Mouse (Mus musculus): ENCODE data around the gene Sash1. TPM values are rescaled to one million over a fixed set of nuclear protein-coding genes. Genes with fewer than 3 reads are reported as not detected.
A peak's percentile ranks its signal among the peaks of the same experiment; 100 is the strongest.

Gene Sash1
- polyA plus RNA-seq, 1 experiment from 2014 or later = 2.8 TPM

DNA sequence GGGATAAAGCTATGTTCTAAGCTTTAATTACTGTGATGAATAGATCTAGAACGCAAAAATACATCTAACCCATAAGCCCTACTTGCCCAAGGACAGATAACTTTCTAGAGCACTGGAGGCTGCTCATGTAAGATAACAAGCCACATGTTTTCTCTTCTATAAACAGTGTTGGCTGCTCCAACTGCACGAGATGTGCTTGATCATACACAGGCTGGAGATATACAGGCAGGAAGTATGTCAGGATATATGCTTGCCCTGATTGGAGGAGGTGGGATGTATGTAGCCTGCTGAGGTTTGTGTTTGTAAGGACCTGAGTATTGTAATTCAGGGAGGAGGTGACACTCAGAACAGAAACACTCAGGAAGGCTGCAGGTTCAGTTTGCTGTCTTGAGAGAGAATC lies 31.9 kb upstream of the Sash1 start:
- H3K4me1 ChIP-seq (replicated peaks; ENCODE audit: control insufficient read depth, insufficient read depth, low read length) = 0 out of 2 replicates have a peak, but pooled peaks cover 4% of the 10 kb centered on the region
- ATAC-seq = no peak
- no peaks in the 10 kb centered on the region for H3K9me3 ChIP-seq (ENCODE audit: control insufficient read depth)
- H3K36me3 ChIP-seq (ENCODE audit: control insufficient read depth, insufficient read depth) = no peaks in the 10 kb centered on the region
- TF ChIP-seq CTCF (IDR thresholded peaks at IDR 0.05; ENCODE audit: low read depth) = no peak
- no peaks in the 10 kb centered on the region for H3K27me3 ChIP-seq (replicated peaks; ENCODE audit: control insufficient read depth, insufficient read depth, low read length)
- H3K27ac ChIP-seq (ENCODE audit: low read depth, low read length) = no peak overlapping the region
- H3K4me2 ChIP-seq (replicated peaks; ENCODE audit: low read depth) = no peak overlapping the region
- H3K9ac ChIP-seq (ENCODE audit: low read depth, low read length) = no peak overlapping the region
- H3K4me3 ChIP-seq (ENCODE audit: low read depth, low read length) = no peak overlapping the region
- WGBS = 56% methylated on average over 2 of the region's 2 CpGs

DNA sequence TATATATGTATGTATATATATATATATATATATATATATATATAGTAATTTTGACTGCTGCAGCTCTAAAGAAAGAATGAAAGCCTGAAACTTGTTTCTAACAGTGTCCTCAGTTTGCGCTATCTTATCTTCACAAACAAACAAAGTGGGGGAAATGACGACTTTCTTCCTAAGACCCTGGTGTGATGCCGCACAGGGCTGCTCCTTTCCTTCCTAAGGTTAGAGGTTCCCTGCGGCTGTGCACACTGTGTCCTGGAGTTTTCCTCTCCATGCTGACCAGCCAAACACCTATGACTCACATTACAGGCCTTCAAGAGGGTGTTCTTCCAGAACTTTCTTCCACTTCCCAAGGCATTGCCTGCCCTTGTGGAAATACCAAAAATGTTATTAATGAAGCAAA lies 31.5 kb upstream of the Sash1 start:
- Histone ChIP-seq H3K4me3 (ENCODE audit: low read depth, low read length) (no peak overlapping the region), H3K4me2 (replicated peaks; ENCODE audit: low read depth) (no peak overlapping the region), H3K9me3 (ENCODE audit: control insufficient read depth) (no peaks in the 10 kb centered on the region), H3K36me3 (ENCODE audit: control insufficient read depth, insufficient read depth) (no peaks in the 10 kb centered on the region), H3K27ac (ENCODE audit: low read depth, low read length) (no peak overlapping the region), H3K27me3 (replicated peaks; ENCODE audit: control insufficient read depth, insufficient read depth, low read length) (no peaks in the 10 kb centered on the region), H3K4me1 (replicated peaks; ENCODE audit: control insufficient read depth, insufficient read depth, low read length) (0 out of 2 replicates have a peak, but pooled peaks cover 4% of the 10 kb centered on the region), H3K9ac (ENCODE audit: low read depth, low read length) (no peak overlapping the region)
- no peak for TF ChIP-seq CTCF (IDR thresholded peaks at IDR 0.05; ENCODE audit: low read depth)
- WGBS = 75% methylated on average over 4 of the region's 4 CpGs
- no peak for ATAC-seq

DNA sequence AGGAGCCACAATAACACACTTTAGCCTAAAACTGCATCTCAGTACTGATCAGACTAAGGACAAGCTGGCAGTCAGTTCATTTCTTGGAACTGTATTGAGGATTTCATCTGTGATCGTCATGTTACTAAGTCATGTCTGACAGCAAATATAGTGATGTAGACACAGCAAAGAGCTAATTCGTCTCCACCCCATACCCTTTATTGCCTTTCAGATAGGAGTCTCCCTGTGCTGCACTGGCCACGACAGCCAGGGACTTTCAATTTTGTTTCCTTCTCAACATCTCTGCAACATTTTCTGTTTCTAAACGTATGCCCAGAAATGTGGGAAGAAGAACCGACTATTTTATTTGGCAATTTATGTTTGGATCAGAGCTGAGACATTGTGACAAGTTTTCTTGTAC lies 29.9 kb upstream of the Sash1 start:
- H3K9ac ChIP-seq (ENCODE audit: low read depth, low read length) = no peak overlapping the region
- TF ChIP-seq CTCF (IDR thresholded peaks at IDR 0.05; ENCODE audit: low read depth) = no peak
- 30% methylated on average over 5 of the region's 5 CpGs for WGBS
- H3K4me3 ChIP-seq (ENCODE audit: low read depth, low read length) = no peak overlapping the region
- H3K36me3 ChIP-seq (ENCODE audit: control insufficient read depth, insufficient read depth) = no peaks in the 10 kb centered on the region
- H3K27me3 ChIP-seq (replicated peaks; ENCODE audit: control insufficient read depth, insufficient read depth, low read length) = no peaks in the 10 kb centered on the region
- peak; percentile 72 for ATAC-seq
- 0 out of 2 replicates have a peak, but pooled peaks cover 4% of the 10 kb centered on the region for H3K4me1 ChIP-seq (replicated peaks; ENCODE audit: control insufficient read depth, insufficient read depth, low read length)
- H3K27ac ChIP-seq (ENCODE audit: low read depth, low read length) = no peak overlapping the region
- no peaks in the 10 kb centered on the region for H3K9me3 ChIP-seq (ENCODE audit: control insufficient read depth)
- no peak overlapping the region for H3K4me2 ChIP-seq (replicated peaks; ENCODE audit: low read depth)

DNA sequence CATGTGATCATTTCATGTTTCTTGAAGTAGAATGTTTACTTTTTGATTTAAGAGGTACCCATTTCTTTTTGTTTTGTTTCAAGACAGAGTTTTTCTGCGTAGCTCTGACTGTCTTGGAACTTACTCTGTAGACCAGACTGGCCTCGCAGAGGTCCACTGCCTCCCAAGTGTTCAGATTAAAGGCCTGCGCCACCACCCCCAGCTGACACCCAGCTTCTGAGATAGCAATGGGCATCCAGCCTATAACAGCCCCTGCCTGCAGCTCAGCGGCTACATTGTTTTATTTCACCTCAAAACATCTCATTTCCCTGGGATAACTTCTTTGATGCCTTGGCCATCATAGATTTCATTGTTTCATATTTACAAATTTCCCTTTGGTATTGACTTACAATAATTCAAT lies 28.0 kb upstream of the Sash1 start:
- Histone ChIP-seq H3K36me3 (ENCODE audit: control insufficient read depth, insufficient read depth) (no peaks in the 10 kb centered on the region), H3K27ac (ENCODE audit: low read depth, low read length) (no peak overlapping the region), H3K27me3 (replicated peaks; ENCODE audit: control insufficient read depth, insufficient read depth, low read length) (no peaks in the 10 kb centered on the region), H3K9ac (ENCODE audit: low read depth, low read length) (no peak overlapping the region), H3K4me1 (replicated peaks; ENCODE audit: control insufficient read depth, insufficient read depth, low read length) (0 out of 2 replicates have a peak, but pooled peaks cover 4% of the 10 kb centered on the region), H3K4me3 (ENCODE audit: low read depth, low read length) (no peak overlapping the region), H3K9me3 (ENCODE audit: control insufficient read depth) (no peaks in the 10 kb centered on the region), H3K4me2 (replicated peaks; ENCODE audit: low read depth) (no peak overlapping the region)
- no peak for TF ChIP-seq CTCF (IDR thresholded peaks at IDR 0.05; ENCODE audit: low read depth)
- 80% methylated on average over 4 of the region's 4 CpGs for WGBS
- ATAC-seq = no peak

DNA sequence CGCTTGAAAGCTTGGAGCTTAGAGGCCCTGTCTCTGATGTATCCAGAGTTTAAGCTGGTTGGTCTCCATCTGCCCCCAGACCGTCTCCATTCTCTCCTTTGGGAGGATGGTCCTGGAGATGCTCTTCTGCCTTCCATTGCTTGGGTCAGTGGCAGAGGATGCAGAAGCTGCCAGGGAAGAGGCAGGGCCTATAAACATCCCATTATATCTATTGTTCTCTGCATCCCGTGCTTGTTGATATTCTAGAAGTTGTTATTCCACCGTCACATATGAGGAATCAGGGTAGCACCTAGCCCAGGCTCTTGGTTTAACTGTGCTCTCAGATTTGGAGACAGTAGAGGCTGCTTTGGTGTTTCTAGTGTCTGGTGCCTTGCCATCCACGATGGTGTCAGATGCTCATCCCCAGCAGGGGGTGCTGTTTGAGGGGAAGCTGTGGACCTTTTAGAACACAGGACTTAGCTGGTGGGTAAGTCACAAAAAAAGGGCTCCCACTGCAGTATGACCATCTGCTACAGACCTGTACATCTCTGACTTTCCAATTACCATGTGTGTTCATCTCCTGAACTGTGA lies 26.9 kb upstream of the Sash1 start:
- Histone ChIP-seq H3K36me3 (ENCODE audit: control insufficient read depth, insufficient read depth) (no peaks in the 10 kb centered on the region), H3K27ac (ENCODE audit: low read depth, low read length) (no peak overlapping the region), H3K4me3 (ENCODE audit: low read depth, low read length) (no peak overlapping the region), H3K9me3 (ENCODE audit: control insufficient read depth) (no peaks in the 10 kb centered on the region), H3K4me2 (replicated peaks; ENCODE audit: low read depth) (no peak overlapping the region), H3K9ac (ENCODE audit: low read depth, low read length) (no peak overlapping the region), H3K4me1 (replicated peaks; ENCODE audit: control insufficient read depth, insufficient read depth, low read length) (0 out of 2 replicates have a peak, but pooled peaks cover 4% of the 10 kb centered on the region), H3K27me3 (replicated peaks; ENCODE audit: control insufficient read depth, insufficient read depth, low read length) (no peaks in the 10 kb centered on the region)
- peak; percentile 62 for TF ChIP-seq CTCF (IDR thresholded peaks at IDR 0.05; ENCODE audit: low read depth)
- WGBS = 75% methylated on average over 5 of the region's 5 CpGs
- ATAC-seq = no peak

DNA sequence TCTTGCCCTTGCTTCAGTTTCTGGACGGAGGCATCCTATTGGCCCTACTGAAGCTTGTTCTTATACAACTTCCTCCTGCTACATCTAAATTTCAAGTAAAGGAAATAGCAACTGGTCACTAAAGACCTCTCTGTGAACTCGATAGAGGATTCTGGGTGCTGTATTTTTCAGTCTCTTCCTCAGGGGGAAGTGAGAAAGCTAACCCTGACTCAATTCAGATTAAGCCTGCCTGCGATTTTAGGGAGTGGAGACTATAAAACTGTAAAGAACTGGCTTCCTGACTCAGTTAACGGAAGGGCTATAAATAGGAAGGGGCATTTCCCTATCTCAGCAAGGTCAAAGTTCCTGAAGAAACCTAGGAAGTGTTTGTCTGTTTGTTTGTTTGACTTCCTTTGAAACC lies 26.3 kb upstream of the Sash1 start:
- no peak overlapping the region for H3K4me2 ChIP-seq (replicated peaks; ENCODE audit: low read depth)
- H3K27ac ChIP-seq (ENCODE audit: low read depth, low read length) = no peak overlapping the region
- no peak overlapping the region for H3K4me3 ChIP-seq (ENCODE audit: low read depth, low read length)
- WGBS = 37% methylated on average over 4 of the region's 4 CpGs
- 0 out of 2 replicates have a peak, but pooled peaks cover 4% of the 10 kb centered on the region for H3K4me1 ChIP-seq (replicated peaks; ENCODE audit: control insufficient read depth, insufficient read depth, low read length)
- H3K36me3 ChIP-seq (ENCODE audit: control insufficient read depth, insufficient read depth) = no peaks in the 10 kb centered on the region
- H3K9ac ChIP-seq (ENCODE audit: low read depth, low read length) = no peak overlapping the region
- no peaks in the 10 kb centered on the region for H3K27me3 ChIP-seq (replicated peaks; ENCODE audit: control insufficient read depth, insufficient read depth, low read length)
- no peak for ATAC-seq
- no peak for TF ChIP-seq CTCF (IDR thresholded peaks at IDR 0.05; ENCODE audit: low read depth)
- no peaks in the 10 kb centered on the region for H3K9me3 ChIP-seq (ENCODE audit: control insufficient read depth)

All from intestine, postnatal 0 days (tissue).